Mouse (Mus musculus) liver, embryonic 14.5 days (tissue): ENCODE results near the gene Cyp2d11. TPM values are rescaled to one million over a fixed set of nuclear protein-coding genes. Genes with fewer than 3 reads are reported as not detected.

Experiments used
- ATAC-seq: fragments of 200-750 bp; cut with Nextera tagmentation; 2 replicates; pipeline ENCODE4 v1.8.0; 2017; ENCODE audit warnings: moderate number of reproducible peaks, mild to moderate bottlenecking, moderate library complexity; ENCODE audit not compliant: insufficient read depth
- DNase-seq, 3 experiments: peaks; one replicate each; pipeline ENCODE4 v3.0.0-alpha.2; 2012 to 2013; ENCODE audit warnings: low read depth in 3 of 3, low spot score in 3 of 3
- H3K27ac ChIP-seq: fragments of 300-500 bp; sonication (generic); 2 replicates; pipeline ENCODE4 v1.5.1; 2014; ENCODE audit warnings: moderate library complexity, mild to moderate bottlenecking, control low read depth, inconsistent platforms
- H3K27me3 ChIP-seq: fragments of 300-500 bp; sonication (generic); 2 replicates; pipeline ENCODE4 v1.6.1; 2014; ENCODE audit warnings: mild to moderate bottlenecking, low read length, moderate library complexity; ENCODE audit not compliant: control insufficient read depth, insufficient read depth
- H3K36me3 ChIP-seq: fragments of 300-500 bp; sonication (generic); replicated peaks from 2 replicates; pipeline ENCODE4 v1.6.1; 2014; ENCODE audit warnings: low read depth; ENCODE audit not compliant: control insufficient read depth, insufficient read depth
- H3K4me1 ChIP-seq, 2 experiments: fragments of 200-500 bp in 1 of 2; fragments of 300-500 bp in 1 of 2; sonication (generic) in 1 of 2; replicated peaks; 2 replicates each; pipeline ENCODE4 v1.6.1; 2012 to 2014; ENCODE audit warnings: antibody characterized with exemption in 1 of 2, inconsistent platforms in 1 of 2, low read length in 1 of 2; ENCODE audit not compliant: control insufficient read depth in 2 of 2, insufficient read depth in 2 of 2
- H3K4me2 ChIP-seq: fragments of 300-500 bp; sonication (generic); 2 replicates; pipeline ENCODE4 v1.6.1; 2014; ENCODE audit warnings: low read depth, mild to moderate bottlenecking, control low read depth, moderate library complexity
- H3K4me3 ChIP-seq, 2 experiments: fragments of 200-500 bp in 1 of 2; fragments of 300-500 bp in 1 of 2; sonication (generic) in 1 of 2; 2 replicates each; pipeline ENCODE4 v1.5.1; 2012 to 2014; ENCODE audit warnings: low read depth in 2 of 2, low read length in 2 of 2, mild to moderate bottlenecking in 2 of 2, control low read depth in 1 of 2, inconsistent platforms in 1 of 2, moderate library complexity in 1 of 2; ENCODE audit not compliant: insufficient read depth in 1 of 2
- H3K9ac ChIP-seq: fragments of 300-500 bp; sonication (generic); replicated peaks from 2 replicates; pipeline ENCODE4 v1.6.1; 2014; ENCODE audit warnings: mild to moderate bottlenecking, control low read depth, moderate library complexity
- H3K9me3 ChIP-seq: fragments of 300-500 bp; sonication (generic); 2 replicates; pipeline ENCODE4 v1.6.1; 2016; ENCODE audit warnings: low read length, mixed read lengths; ENCODE audit not compliant: control insufficient read depth
- CTCF ChIP-seq: IDR thresholded peaks from 2 replicates; pipeline ENCODE4 v1.5.1; 2016; ENCODE audit warnings: antibody characterized with exemption, low read depth, control low read depth
- EP300 ChIP-seq: IDR thresholded peaks from 2 replicates; pipeline ENCODE4 v1.6.1; 2016; ENCODE audit warnings: antibody characterized with exemption, low read depth
- WGBS: fragments of 180-500 bp; shearing (Covaris S2); extraction: QIAGEN DNeasy Blood & Tissue Kit; methylation state at CpG from one replicate; pipeline ENCODE4 v1.1.7; 2014; ENCODE audit not compliant: insufficient replicate concordance; 5-methylcytosine and 5-hydroxymethylcytosine counted together
- polyA plus RNA-seq, 2 experiments: library from polyadenylated mRNA; depleted of rRNA in 1 of 2; stranded (reverse) in 1 of 2; unstranded in 1 of 2; fragments of >200 nt; fragmentation: Nextera tagmentation in 1 of 2; extraction: Ambion mirVana in 1 of 2; gene quantifications; 2 replicates each; pipeline versions ENCODE4 v1.2.1 to v1.2.3; 2012 to 2014

Gene Cyp2d11
- polyA plus RNA-seq, 2 experiments, result 0.09 TPM; not detected in 1

GRCm38 (mm10) chr15:82345820-82346470 is 47.9 kb downstream of the Cyp2d11 start:
- peaks cover 61% of the 10 kb centered on the region for H3K36me3 ChIP-seq
- H3K4me1 ChIP-seq, result peaks cover 57 to 73% of the 10 kb centered on the region in 2 experiments
- peak overlapping the region; percentile 97 for H3K4me2 ChIP-seq
- under 1% methylated on average over 51 of the region's 51 CpGs for WGBS
- H3K9me3 ChIP-seq, result no peaks in the 10 kb centered on the region
- ATAC-seq (peak; percentile 86), DNase-seq (peak; percentile 99)
- H3K9ac ChIP-seq, result peak overlapping the region; percentile 68
- H3K27me3 ChIP-seq, result no peaks in the 10 kb centered on the region
- peak overlapping the region; percentile 80 to 89 for H3K4me3 ChIP-seq
- peak overlapping the region; percentile 88 for H3K27ac ChIP-seq
- no peak for TF ChIP-seq CTCF
- TF ChIP-seq EP300, result peak; percentile 59; the same call in 1 of the 2 replicates

- no peaks in the 10 kb centered on the region for H3K9me3 ChIP-seq
- H3K4me1 ChIP-seq, result peaks cover 63 to 75% of the 10 kb centered on the region in 2 experiments
- peak in 1 of 3 experiments; percentile 30 for DNase-seq
- H3K4me2 ChIP-seq, result peak overlapping the region; percentile 93
- H3K27ac ChIP-seq, result peak overlapping the region; percentile 99
- WGBS, result 53% methylated on average over 6 of the region's 6 CpGs
- H3K4me3 ChIP-seq, result peak overlapping the region; percentile 26 to 75
- no peak for ATAC-seq
- H3K36me3 ChIP-seq, result peaks cover 51% of the 10 kb centered on the region
- TF ChIP-seq CTCF (no peak), EP300 (0 out of 2 replicates have a peak, but pooled peaks have one; percentile 4)
- no peaks in the 10 kb centered on the region for H3K27me3 ChIP-seq
- H3K9ac ChIP-seq, result peak overlapping the region; percentile 71
These were observed 48.9 kb downstream of the Cyp2d11 start for GRCm38 (mm10) chr15:82344971-82345370.

GRCm38 (mm10) chr15:82343368-82344287 is 50.2 kb downstream of the Cyp2d11 start:
- DNase-seq, result no peak
- ATAC-seq, result no peak
- H3K9ac ChIP-seq, result peak overlapping the region; percentile 98
- H3K27me3 ChIP-seq, result no peaks in the 10 kb centered on the region
- peaks cover 38% of the 10 kb centered on the region for H3K36me3 ChIP-seq
- TF ChIP-seq EP300, result no peak
- TF ChIP-seq CTCF, result peak; percentile 10; the same call in 1 of the 2 replicates
- H3K4me1 ChIP-seq, result peaks cover 69 to 75% of the 10 kb centered on the region in 2 experiments
- 80% methylated on average over 27 of the region's 27 CpGs for WGBS
- peak overlapping the region; percentile 99 for H3K27ac ChIP-seq
- H3K4me3 ChIP-seq, result peak overlapping the region; percentile 24 to 75
- peak overlapping the region; percentile 93 for H3K4me2 ChIP-seq
- H3K9me3 ChIP-seq, result no peaks in the 10 kb centered on the region

DNA sequence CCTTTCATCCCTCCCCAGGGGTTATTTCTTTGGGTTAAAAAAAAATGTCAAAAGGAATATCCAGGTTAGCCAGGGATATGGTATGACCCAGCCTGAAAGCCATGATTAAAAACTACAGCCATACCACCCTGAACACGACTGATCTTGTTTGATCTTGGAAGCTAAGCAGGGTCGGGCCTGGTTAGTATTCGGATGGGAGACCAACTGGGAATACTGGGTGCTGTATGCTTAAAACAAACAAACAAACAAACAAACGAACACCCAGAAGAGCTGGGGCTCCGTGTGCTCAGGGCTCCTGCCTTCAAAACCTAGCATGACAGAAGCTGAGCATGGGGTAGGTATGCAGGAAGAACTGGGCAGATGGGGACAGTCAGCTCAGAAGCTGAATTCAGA is 51.3 kb downstream of the Cyp2d11 start:
- H3K9me3 ChIP-seq, result no peaks in the 10 kb centered on the region
- peaks cover 27% of the 10 kb centered on the region for H3K36me3 ChIP-seq
- 34% methylated on average over 5 of the region's 5 CpGs for WGBS
- TF ChIP-seq EP300, result no peak
- no peak for TF ChIP-seq CTCF
- H3K4me2 ChIP-seq, result peak overlapping the region; percentile 93
- DNase-seq, result peak in 1 of 3 experiments; percentile 54
- H3K9ac ChIP-seq, result peak overlapping the region; percentile 98
- H3K4me3 ChIP-seq, result peak overlapping the region; percentile 75 to 81
- no peak for ATAC-seq
- H3K4me1 ChIP-seq, result peaks cover 63 to 71% of the 10 kb centered on the region in 2 experiments
- no peaks in the 10 kb centered on the region for H3K27me3 ChIP-seq
- H3K27ac ChIP-seq, result peak overlapping the region; percentile 99
